Mouse (Mus musculus) right cerebral cortex, adult 2 months (tissue): ENCODE results near the gene Acsm5.
A peak's percentile ranks its signal among the peaks of the same experiment; 100 is the strongest.

Source experiments
- DNase-seq, 2 experiments: peaks; one replicate each; pipeline ENCODE4 v3.0.0; 2021 to 2022; ENCODE audit warnings: low spot score in 2 of 2

Gene Acsm5

DNA sequence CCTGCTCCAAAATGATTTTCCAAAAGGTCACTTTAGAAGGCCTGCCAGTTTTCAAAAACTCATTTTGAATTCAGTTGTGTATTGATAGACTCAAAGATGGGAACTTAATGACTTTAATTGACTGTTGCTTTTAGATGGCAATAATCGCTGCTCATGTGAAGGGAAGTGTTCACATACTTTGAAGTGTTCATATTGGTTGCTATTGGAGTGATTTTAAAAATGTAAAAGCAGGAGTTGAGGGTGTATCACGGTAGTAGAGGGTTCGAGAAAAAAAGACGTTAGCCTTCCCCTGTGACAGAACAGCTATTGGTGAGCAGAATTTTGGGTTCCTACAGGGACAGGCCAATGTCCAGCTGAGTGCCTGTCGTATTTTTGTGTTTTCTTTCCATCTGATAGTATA lies at the start of gene Acsm5:
Gene Acsm5, plus strand, starts transcription at position 301 of the 400 bp plus-strand sequence.
- no peak for DNase-seq

DNA sequence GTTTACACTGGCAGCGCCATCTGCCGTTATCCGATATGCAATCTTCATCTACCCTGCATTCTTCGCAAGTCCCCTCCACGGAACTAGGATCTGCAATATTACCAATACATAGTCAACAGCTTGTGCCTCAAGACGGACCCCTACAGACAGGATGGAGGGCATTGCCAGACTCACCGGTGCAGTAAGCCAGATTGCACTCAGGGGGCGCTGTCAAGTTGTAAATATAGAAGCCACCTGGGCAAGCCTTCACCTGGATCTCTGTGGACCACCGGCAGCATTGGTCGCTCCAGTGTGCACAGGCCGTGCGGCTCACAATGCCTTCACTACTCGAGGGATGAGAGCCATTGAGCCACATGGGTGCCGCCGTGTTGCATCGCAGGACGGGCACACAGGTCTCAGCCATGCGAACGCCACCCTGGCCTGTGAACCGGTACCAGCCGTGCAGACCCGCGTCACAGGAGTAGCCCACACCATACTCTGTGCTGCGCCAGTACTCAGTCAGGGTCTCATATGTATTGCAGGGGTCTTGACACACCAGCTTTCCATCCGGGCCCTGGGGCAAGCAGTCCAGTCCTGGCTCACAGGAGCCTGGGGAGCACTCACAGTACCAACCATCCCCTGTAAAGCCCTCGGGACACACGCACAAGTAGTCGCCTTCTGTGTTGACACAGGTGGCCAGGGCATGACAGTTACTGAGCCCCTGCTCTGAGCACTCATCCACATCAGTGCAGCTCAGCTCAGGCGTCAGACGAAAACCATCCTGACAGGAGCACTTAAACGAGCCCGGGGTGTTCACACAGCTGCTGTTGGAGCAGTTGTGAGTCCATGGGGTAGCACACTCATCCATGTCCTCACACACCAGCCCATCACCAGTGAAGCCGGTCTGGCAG lies 42.5 kb upstream of the Acsm5 start:
- no peak for DNase-seq

DNA sequence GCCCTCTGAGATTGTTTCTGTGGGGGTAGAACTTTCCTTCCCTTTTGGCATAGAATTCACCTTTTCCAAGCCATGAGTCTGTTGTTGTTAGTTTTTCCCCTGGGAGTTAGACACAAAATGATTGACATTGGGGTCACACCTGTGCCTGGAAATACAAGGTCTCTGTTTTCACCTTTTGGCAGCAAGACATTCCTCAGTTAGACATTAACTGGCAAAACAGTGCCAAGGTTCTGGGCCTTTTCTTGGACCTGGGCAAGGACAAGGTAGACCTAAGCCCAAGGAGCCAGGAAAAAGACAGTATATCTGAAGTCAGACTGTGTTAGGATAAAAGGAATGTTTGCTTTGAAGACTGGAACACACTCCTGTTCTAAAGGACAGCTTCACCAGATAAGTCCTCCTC lies 40.0 kb upstream of the Acsm5 start, which contains the start of gene Umod:
Gene Umod, minus strand, starts transcription at position 27 of the 400 bp plus-strand sequence.
- no peak for DNase-seq

DNA sequence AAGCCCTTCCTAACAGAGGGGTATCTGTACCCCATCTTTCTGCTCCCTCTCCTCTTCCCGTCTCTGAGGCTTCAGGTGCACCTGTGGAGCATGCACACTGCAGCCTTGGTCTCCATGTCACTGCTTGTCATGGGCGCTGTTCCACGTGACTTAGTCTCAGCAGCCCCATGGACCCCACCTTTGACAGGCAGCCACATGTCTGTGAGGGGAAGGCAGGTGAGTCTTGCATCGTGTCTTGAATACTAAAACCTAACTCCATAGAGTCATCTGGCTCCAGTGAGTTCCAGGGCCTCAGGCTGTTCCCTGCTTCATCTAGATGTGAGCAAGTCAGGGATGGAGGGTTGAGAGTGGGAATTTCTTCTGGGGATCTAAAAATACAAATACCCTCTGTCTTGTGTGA lies 35.1 kb upstream of the Acsm5 start:
- DNase-seq = no peak

DNA sequence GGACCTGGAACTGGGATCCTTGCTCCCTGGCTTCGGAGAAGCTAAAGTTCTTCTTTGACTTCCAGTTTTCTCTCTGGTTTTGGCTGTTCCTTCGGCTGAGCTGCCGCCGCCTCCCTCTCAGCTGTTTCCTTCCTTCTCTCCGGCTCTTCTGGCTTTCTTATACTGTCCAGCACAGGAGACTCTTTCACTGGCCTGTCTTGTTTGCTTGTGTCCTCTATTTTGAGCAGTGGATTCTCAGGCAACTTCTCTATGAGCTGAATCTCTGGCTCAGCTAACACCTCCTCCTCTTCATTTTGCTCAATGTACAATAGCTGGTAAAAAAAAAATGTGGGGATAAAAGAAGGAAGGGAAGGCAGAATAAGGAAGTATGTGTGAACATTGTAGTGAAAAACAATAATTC lies 32.6 kb upstream of the Acsm5 start:
- DNase-seq = peak; percentile 4 to 11

DNA sequence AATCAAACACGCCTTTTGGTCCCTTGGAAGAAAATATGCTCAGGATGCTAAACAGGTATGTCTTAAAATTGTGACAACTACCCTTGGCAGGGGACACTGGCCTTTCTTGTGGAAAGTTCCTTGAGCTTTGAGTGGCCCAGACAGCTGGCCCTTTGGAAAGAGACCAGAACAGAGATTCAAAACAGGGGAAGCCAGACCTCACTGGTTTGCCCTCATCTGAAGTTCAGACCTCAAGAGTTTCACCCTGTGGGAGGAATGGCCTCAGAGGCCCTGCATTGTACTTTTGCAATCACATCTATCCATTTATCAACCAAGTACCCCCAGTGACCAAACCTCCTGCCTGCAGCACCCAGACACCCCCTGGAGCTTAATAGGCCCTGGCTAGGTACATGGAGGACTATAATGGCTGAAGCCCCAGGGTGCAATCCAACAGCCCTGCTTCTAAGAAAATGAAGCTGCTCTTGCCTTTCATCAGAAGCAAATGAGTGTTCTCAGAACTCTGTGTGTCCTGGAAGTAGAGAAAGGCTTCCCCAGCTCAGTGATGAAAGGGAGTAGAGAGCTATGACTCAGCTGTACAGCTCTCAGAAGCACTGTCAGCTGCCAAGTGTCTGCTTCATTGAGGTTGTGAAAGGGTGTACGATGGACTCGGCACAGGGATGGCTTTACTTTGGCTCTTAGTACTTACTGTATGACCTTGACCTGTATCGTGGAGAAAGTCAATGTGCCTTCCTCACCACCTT lies 29.1 kb upstream of the Acsm5 start:
- DNase-seq = peak in 1 of 2 experiments; percentile 5

DNA sequence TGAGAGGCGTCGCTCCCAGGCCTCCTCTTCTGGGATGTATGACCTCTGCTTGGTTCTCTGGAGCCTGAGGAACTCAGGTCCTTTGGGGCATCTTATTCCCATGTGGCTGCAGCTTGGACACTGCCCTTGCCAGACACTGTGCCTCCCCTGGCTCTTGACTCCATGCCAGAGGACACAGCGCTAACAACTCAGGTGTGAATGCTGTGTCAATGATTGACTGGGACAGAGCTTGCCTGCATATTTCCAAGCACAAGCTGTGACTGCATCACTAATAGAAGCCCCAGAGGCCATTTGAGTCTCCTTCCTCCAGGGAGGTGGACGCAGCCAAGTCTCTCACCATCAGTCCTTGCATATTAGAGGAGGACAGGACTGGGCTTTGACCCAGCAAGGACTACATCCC lies 8.1 kb upstream of the Acsm5 start:
- DNase-seq = no peak

DNA sequence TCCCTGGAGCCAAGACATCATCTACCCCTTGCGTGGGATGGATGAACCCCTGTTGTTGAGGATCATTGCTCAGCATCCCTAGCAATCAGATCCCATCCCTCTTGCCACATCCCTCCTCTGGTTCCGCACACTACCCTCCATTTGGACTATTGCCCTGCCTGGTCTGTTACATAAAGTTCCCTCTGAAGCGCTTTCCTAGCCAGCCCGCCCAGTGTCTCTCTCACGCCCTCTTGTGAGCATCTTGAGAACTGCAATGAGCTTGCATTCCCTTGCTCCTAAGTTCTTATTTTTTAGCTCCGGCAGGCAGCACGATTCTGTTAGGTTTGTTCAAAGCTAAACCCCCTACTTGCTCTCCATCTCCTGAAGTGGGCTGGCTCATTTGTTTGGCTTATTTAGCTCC lies 6.2 kb upstream of the Acsm5 start:
- DNase-seq = peak; percentile 54 to 74

DNA sequence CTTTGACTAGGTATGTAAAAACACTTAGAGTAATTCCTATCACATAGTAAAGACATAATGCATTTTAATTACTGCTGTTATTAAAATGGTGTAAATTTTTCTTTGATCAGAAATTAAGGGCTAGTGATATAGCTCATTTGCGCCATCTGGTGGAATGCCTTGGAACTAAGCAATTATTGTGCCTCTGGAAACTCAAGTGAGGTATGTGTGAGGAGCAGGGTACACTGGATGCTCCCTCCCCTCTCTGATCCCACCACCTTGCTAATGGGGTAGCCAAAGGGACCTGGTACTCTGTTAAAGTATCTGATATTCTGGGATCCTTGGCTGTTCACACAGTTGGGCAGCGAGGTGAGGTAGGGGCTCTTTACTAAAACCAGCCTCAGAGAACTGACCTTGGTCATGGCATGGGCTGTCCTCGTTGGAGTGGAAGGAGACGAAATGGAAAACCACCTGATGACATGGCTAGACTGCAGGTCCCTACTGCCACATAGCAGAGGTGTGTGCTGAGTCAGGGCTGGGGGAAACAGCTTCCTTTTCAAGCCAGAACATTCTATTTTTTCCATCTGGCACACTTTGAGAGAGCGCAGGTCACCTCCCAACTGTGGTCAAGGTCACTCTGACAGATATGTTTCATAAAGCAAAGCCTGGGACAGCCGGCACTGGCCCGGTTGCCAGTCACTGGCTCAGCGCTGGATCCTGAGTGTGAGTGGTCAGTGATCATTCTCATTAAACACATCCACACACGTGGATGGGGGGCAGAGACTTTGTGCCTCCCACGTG lies 3.6 kb upstream of the Acsm5 start:
- peak; percentile 73 to 74 for DNase-seq

DNA sequence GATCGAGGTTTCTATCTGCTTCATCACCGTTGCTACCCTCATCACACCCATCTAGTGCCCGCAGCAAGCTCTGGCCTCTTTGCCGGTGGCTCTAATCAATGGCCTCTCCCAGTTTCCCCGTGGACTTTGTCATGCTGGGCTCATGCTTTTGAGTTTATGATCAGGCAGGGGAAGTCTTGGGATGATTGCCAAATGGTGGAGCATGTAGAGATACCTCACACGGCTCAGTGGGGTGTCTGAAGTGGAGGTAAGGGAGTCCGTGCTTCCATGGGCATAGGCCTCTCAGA lies 3.0 kb upstream of the Acsm5 start:
- no peak for DNase-seq

DNA sequence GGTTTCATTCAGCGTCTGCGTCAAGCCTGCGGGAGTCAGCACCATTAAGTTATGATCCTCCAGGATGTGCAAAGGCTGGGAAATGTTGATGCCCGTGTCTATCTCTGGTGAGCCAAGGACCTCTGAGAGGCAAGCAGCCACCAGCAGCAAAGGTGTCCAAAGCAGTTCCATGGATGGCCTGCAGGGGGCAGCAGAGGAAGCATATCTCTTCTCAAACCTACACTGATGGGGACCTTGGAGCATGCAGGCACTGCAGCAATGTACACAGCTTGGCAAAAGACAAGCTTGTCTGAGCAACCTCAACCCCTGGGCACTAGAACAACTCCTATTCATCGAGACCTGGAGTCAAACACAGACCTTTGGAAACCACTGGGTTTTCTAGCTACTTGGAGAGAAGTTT lies 391 bp downstream of the Acsm5 start:
- peak; percentile 87 to 91 for DNase-seq

DNA sequence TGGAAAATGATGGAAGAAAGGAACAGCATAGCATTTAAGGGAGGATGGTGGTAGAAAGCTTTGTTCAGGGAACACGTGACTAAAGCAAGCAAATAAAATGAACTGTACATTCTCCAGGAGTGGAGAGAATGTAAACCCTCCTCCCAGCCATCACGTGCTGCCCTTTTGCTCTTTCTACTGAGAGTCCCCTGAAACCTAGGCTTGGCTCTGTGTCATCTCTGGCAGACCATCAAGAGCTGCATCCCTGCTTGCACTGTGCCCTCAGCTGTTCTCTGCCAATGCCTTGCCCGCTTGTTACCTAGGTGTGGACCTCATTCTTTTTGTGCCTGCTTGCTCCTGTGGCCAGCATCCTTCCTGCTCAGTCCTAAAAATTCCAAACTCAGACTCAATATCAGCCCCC lies 2.6 kb downstream of the Acsm5 start:
- no peak for DNase-seq

DNA sequence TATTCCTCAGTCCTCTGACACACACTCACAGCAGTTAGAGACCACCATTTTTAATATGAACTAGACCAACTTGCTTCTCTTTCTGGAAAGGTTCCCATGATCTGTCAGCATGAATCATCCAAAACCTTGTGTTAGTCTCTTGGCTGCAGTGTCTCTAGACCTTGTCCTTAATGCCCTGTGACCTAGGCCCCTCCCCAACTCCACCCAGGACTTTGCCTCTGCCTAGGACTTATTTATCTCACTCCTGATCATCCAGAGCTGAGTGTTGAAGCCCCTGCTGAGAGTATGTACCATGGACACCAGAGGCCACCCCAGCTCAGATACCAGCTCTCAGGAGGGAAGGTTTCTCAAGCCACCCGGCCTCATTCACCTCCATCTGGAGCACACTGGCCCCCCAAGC lies 3.1 kb downstream of the Acsm5 start:
- no peak for DNase-seq

DNA sequence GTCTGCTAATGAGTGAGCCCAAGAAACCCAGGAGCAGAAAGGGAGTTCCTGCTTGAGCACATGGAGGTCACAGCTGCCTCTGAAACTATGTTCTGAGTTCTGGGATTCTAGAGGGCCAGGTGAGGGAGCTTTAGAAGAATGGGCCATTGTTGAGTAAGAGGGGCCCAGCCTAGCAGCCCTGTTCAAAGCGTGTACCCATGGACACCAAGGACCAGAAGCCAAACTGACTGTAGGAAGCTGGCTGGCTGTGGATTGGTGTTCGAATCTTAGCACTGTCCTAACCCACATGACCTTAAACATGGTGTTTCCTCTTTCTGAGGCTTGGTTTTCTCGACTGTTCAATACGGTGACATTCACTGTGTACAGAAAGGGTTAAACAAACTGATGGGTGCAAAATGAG lies 4.1 kb downstream of the Acsm5 start, which contains the start of gene Pdilt:
Gene Pdilt, minus strand, starts transcription at position 101 of the 400 bp plus-strand sequence.
- no peak for DNase-seq

DNA sequence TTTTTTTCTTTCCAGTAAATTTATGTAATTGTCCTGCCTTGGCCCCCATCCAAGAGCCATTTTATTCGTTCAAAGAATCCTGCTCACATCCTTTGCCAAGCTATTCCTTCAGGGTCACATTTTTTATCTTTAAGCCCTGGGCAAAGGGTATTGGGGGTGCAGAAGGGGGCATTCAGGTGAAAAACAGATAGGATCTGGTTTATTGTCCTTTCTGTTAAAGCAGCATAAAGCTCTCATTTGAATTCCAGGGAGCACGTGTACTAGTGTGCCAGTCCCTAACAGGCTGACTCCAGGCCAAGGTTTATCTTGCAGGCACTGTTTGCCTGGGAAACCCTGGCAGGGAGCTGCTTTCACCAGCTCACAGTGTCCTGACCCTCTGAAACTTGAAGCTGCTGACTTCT lies 6.6 kb downstream of the Acsm5 start:
- DNase-seq = no peak

DNA sequence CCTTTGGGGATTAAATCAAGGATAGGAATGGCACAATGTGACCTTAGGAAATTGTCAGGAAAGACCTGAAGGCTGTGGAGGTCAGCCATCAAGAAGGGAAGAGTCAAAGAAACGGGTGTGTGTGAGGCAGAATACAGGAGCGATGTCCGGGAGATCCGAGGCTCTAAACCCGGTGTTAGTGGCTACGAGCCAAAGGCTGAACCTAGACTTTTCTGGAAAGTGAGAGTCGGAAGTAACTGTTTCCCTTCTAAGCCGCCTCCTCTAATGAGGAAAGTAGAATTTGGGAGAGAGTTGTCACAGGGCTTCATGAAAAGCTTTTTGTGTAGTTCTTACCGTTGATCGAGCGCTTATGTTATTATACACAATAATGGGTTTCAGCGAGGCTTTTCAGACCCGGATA lies 7.2 kb downstream of the Acsm5 start:
- no peak for DNase-seq

DNA sequence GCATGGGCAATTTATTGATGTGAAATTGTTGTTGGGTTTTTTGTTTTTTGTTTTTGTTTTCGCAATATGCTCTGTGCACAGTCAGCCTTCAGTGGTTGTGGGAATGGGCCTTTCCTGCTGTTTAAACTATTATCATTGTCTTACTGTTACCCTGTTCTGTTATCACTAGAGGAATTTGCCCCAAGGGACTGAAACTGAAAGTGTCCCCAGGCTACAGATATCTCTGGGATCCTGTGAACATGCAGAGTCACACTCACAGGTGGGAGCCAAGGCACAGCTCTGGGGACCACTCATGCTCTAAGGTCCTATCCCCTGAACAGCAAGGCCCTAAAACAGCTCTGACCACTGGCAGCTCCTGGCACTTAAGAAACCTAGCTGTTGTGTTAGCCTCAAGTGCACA lies 7.9 kb downstream of the Acsm5 start:
- no peak for DNase-seq

DNA sequence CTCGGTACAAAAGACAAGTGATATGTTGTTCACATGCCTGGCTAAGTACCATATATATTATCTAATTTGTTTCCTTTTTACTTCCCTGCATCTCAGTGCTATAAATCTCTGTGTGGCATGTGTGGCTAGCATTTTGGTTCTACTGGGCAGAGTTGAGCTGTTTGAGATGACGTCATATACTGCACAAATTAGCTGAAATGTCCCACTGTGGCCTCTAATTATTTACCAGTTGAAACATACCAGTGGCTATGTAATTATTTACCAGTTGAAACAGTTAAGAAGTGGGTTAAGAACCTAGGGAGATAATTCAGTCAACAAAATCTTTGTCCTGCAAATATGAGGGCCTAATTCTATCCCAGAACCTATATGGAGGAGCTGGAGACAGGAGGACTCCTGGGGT lies 8.3 kb downstream of the Acsm5 start:
- DNase-seq = no peak

DNA sequence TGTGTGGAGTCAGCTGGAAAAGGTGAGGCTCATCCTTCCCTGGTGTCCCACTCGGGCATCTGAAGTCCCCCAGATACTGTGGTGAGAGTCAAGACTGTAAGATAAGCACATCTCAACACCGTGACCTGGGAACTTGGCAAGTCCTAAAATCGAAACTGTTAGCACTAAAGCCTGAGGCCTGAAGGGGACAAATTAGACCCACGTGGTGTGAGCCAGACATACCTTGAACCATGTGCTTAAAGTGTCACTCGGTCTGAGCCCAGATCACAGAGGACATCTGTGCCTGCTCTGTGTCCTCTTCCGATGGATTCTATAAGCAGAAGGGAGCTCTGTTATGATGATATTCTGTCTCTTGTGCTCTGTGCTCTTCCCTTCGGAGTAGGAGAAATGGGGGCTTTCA lies 9.4 kb downstream of the Acsm5 start:
- no peak for DNase-seq

DNA sequence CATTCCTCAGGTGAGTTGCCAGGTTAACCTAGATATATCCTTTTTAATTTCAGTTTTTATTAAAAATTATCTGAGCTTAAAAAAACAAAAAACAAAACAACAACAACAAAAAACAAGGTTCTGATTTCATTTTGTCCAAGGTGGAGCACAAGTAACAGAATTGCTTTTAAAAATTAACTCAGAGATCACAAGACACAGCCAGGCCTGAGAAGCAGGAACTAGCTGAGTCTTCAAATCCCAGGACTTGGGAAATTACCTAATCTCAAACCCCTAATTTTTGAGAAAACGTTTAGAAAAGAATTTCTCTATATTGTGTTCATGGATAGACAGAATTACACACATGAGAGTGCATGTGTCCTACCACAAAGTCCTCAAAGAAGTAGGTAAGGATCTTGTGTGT lies 13.7 kb downstream of the Acsm5 start:
- DNase-seq = no peak

DNA sequence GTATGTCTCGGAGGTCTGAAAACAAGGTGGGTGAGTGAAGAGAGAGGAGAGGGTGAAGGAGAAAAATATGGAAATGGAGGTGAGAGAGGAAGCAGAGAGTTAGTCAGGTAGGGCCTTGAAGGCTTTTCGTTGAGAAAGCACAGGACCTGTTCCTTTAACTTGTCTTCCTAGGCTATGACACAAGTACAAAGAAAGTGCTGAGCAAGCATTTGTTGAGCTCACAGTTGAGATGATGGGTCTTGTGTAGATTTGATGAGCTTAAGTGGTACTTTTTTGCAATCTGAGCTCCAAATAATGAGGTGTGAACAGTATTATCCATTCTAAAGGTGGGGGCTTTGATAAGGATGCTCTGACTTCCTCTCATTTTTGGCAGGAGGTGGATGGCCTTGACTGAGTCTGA lies 15.1 kb downstream of the Acsm5 start:
- DNase-seq = no peak

DNA sequence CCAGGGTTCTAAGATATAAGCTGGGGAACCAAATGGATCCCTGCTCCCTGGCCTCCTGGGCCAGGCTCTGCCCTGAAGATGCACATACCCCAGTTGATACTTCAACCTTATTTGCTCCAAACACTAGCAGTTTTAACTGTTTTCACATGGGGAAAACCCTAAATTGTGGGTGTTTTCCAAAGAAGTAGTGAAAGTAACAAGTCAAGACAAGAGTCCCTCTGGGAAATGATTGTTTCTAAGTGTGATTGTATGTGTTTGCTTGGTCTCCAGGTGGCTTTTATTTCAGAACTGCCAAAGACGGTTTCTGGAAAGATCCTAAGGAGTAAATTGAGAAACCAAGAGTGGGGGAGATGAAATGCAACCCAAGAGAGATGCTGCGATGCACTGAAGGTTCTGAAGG lies 23.2 kb downstream of the Acsm5 start:
- no peak for DNase-seq
